Mouse (Mus musculus): ENCODE results near the gene Grn. TPM values are rescaled to one million over a fixed set of nuclear protein-coding genes. Genes with fewer than 3 reads are reported as not detected.

Grn gene
- total RNA-seq, 2 experiments from 2014 or later, result 57.2 to 63.7 TPM

DNA sequence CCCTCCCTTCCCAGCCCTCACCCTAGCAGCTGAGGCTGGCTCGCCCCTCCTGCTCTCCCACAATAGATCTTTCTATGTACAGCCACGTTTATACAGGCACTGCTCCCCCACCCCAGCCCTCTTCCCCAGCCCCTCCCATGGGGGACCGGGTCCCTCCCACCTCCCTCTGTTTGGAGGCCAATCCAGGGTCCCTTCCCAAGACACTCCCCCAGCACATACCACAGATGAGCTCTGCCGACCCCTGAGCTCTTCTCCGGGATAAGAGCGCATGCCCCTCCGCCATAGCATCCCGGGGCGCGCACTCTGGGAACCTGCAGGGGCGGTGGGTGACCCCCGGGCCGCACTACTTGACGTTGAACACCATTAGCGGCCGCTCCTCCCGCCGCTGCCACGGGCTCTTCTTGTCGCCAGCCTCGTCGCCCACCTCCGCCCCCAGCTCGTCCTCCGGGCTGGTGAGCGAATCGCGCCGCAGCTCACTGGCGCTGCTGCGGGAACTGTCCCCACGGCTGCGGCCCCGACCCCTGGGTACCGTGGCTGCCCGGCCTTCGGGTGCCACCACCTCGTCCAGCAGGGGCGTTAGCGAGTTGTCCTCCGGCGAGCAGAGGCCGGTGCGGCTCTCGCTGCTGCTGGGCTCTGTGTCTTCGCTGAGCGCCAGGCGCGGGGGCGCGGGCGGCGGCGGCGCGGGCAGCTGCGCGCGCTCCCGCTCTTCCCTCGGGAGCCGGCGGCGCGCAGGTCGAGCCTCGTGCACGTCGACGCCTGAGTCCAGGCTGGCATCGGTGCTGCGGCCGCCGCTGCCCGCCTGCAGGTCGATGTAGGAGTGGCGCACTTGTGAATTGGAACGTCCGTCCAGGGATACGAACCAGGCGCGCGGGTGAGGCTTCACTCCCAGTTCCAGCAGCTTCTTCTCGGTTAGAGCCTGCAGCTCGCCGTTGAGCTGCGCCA, 7.3 kb downstream of the Grn start:
- intact Hi-C loops (cut with DNase I; ENCODE audit: low total_unique reads), result loop anchor here (5.0 kb wide), 1 partner anchor 130 kb away; no protein-coding TSS in a partner anchor
- DNase-seq, result peak; percentile 78

DNA sequence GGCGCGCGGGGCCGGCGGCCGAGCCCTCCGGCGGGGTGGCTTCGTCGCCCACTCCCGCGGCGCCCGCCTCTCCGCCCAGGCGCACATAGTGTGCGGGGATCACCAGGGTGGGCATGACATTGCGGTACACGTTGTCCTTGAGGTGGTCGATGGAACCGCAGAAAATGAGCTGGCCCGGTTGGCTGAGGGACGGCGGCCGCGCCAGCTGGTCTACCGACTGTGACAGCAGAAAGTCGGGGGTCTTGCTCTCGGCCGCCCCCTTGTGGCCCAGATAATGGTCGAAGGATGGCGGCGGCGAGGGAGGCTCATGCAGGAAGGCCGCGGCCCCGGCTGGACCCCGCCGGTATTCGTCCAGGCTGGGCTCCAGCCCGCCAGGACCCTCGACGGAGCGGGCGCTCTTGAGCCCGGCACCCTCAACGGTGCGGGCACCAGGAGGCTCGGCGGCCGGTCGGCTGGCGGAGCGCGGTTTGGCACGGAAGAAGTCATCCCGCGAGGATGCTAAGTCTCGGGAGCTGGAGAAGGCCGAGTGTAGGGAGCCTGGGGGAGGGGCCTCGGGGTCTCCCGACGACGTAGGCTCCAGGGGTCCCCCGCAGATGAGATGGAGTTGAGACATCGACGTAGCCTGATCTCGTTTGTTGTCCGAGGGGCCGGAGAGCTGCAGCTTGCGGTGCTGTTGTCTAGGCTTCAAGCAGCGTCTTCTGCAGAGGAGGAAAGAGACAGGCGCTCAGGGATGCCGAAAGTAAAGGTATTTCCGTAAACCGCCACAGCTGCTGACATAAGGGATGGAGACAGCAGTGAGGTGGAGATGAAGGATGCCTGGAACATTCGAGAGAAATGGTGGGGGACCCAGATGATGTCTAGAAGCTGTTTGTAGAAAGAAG, 8.3 kb downstream of the Grn start:
- intact Hi-C loops (cut with DNase I; ENCODE audit: low total_unique reads), result loop anchor here (5.0 kb wide), 1 partner anchor 131 kb away; no protein-coding TSS in a partner anchor
- DNase-seq, result peak; percentile 88

DNA sequence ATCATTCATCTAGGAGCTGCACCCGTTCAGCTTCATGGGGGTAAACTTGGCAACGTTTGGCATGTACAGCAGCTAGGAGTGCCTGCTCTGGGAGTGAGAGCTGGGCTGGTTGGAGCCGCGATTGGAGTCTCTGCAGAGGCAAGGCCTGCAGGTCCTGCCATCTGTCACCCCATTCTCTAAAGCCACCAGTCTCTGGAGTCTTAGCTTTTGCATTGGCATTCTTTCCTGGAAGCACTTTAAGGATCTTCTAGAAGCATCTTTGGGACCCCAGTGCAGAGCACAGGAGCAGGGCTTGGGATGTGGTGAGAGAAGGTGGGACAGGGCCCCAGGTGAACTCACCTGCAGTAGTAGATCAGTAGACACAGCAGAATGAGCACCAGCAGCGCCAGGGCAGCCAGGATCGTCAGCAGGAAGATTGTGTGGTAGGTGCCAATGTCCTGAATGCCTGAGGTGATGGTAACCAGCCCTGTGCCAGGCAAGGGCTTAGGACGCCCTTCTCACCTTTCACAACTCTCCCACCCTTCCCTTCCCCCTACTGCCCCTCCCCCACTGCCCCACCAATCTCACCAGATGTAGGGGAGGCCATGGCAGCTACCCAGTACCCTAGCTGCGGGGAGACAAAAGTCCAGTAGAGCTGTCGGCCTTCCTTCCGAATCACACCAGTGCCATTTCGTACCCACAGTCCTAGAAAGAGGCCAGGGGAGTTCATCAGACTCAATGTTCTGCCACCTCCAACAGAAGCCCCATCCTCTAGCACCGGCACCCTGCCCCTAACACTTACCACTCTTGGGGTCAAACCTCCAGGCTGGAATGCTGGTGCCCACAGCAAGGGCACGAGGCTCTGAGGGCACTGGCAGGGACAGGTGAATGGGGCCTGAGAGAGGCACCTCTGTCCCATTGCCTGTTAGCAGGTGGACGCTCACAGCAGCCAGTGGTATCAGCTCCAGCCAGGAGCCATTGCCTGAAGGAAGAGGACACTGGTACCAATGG, 9.3 kb downstream of the Grn start:
- DNase-seq, result no peak
- intact Hi-C loops (cut with DNase I; ENCODE audit: low total_unique reads), result loop anchor here (5.0 kb wide), 1 partner anchor 132 kb away; no protein-coding TSS in a partner anchor

DNA sequence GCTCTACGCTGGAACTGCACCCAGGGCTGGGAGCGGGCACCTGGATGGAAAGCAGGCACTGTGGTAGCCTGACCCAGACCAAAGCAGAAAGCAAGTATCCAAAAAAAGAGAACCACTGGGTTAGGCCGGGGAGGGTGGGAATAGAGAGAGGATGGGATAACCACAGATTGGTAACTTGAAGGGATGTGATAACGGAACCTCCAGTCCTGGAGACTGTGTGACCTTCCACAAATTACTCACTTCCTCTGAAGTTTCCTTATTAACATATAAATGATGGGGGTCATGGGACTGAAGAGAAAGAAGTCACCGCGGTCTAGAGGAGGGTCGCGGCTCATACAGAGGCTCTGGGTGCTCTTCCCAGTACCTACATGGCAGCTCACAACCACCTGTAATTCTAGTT, 10.1 kb downstream of the Grn start:
- intact Hi-C loops (cut with DNase I; ENCODE audit: low total_unique reads), result no loop called here
- no peak for DNase-seq

DNA sequence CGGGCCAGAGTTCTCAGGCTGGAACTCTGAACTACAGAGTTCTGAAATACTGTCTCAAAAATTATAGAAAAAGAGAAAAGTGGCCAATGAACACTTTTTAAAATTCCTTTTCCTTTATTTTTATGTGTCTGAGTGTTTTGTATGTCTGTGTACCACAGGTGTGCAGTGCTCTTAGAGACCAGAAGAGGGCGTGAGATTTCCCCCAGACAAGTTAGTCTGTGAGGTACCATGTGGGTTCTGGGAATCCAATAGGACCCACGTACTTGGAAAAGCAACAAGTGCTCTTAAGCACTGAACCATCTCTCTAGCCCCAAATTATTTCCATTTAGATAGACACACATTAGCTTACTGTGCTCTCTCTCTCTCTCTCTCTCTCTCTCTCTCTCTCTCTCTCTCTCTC, 11.3 kb downstream of the Grn start:
- DNase-seq, result no peak
- intact Hi-C loops (cut with DNase I; ENCODE audit: low total_unique reads), result no loop called here

DNA sequence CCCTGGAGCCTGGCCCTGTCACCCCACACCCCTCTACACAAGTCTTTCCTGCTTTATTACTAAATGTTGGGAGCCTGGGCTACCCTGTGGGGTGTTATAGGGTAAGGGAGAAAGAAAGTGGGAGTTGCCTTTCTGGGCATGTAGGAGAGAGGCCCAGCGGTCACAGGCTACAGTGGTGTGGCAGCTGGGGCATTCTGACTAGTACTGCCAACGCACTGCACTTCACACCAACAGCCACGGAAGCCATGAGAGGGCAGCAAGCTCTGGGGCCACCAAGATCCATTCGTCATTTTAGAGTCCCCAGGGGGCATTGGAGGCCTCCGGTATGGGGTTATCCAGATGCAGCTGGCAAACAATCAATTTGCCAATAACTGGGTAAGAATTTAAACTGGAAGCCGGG, 12.0 kb downstream of the Grn start:
- no peak for DNase-seq
- intact Hi-C loops (cut with DNase I; ENCODE audit: low total_unique reads), result no loop called here

DNA sequence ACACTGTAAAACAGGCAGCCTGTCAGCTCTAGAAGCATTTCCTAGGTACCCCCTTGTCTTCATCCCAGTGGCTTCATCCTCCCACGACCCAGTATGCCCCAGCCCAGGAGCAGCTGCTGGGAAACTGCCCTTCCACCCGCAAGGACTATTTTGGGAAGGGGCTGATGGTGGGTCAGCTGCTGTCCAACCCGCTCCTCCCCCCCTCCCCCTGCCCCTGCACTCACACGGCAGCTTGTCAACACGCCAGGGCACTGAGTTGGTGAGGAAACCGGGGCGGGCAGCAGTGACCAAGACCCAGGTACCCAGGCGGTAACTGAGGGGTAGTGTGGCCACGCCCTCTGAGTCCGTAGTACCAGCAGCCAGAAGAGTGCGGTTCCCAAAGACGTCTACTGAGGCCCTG, 13.6 kb downstream of the Grn start:
- DNase-seq, result no peak
- intact Hi-C loops (cut with DNase I; ENCODE audit: low total_unique reads), result no loop called here

DNA sequence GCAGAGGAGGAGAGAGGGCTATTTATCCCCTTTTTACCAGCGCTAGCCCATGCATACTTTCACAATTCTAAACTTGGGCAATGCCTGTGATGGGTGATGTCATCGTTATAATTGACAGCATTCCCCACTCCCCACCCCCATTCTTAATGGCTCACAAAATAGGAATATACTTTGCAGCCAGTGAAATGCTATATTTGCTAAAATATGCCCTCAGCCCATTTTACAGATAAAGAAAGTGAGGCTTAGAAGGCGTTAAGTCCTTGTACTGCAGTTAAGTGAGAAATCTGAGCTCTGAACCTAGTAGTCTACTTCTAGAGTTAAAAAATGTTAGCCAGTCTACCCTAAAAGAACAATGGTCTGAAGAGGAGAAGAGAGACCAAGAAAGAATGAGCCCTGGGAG, 14.2 kb downstream of the Grn start:
- intact Hi-C loops (cut with DNase I; ENCODE audit: low total_unique reads), result no loop called here
- DNase-seq, result no peak

DNA sequence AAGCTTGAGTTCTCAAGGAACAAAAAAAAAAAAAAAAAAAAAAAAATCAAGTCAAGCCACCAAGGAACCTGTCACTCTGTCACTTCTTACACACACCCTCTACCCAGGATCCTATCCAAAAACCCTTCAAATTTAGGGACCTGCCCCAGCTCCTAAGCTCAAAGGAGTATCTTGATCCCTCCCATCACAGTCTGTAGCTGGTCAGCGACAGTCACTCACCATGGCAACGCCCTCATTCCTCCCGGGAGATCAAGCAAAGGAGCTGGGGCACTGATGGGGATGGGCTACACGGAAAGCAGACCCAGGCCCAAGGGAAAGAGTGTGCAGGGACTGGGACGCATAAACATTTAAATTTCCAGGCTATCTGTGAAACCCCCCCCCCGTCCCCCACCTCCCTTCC, 14.7 kb downstream of the Grn start:
- intact Hi-C loops (cut with DNase I; ENCODE audit: low total_unique reads), result no loop called here
- DNase-seq, result no peak

DNA sequence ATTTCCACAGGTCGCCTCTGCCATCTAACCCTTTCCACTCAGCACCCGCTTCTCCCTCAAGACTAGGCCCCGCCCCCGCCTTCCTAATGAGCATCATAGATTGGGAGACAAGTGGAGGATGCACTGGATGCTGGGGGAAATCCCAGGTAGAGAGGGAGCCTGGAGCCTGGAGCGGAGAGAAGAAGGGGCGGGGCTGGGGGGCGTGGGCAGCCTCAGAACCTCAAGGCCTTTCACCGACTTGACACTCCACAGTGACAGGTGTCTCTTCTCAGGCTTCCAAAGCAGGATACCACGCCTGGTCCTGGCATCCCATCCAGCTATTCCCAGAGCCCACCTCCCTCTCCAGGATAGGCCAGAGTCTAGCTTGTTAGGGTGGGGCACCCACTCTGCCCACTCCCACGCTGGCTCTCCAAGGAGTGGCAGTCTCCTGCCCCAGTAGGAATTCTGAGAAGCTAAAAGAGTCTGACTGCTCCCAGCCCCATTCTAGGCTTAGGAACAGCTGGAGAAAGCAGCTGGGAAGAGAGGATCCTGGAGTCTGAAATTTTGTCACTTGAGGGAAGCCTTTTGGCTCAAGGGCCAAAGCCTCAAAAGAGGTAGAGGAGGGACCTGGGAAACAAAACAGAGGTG, 15.3 kb downstream of the Grn start:
- intact Hi-C loops (cut with DNase I; ENCODE audit: low total_unique reads), result no loop called here
- DNase-seq, result no peak

DNA sequence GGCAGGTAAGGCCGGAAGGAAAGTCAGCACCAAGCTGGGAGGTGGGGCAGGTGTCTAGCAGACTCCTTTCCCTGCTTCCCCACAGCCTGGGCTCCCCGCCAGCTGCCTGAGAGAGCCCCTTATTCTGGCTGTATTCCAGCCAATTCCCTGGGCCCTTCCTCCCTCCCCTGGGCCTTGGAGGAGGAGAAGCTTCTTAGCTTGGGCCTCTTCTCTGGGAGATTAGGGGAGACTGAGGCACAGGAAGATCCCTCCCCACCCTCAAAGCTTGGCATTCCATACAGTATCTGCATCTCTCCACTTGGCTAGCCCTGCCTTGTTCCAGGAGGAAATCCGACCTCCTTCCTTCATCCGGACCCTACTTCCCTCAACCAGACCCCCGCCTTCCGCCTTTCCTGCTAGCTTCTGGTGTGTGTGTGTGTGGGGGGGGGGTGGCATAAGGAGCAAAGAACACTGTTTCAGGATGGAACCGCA, 15.8 kb downstream of the Grn start:
- intact Hi-C loops (cut with DNase I; ENCODE audit: low total_unique reads), result no loop called here
- DNase-seq, result no peak

DNA sequence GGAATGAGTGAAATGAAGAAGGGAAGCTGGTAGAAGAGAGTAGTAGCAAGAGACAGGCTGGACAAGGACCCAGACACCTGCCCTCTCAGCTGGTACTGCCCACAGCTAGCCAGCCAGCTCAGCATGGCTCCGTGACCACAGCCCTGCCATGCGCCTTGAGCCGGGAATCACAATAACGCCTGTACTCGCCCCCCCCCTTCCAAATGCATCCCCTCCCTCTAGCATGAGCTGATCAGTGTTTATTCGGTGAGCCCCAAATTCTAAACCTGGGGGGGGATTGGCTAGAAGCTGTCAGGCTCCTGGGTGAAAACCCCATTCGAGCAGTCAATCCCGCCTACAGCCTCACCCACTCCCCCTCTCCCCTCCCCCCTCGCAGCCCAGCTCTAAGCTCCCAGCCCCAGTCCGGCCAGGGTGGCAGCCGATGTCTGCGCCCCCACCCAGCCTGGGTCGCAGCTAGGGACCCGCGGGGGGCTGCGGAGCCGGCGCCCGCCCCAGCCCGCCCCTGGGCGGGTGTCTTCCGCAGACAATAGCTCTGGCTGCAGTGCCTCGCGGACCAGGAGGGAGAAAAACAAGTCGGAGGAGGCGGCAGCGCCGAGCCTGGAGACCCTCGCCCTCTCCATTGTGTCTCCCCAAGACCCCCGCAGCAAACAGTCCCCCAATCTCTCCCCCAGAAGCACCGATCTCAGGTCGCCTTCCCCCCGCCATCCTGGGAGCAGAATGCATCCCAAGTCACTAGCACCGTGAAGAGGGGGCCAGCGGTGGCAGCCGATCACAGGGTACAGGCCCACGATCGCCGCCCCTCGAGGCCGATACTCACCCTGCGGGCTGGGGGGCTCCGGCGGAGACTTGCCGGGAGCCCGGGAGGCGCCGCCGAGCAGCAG, 16.7 kb downstream of the Grn start:
- no peak for DNase-seq
- intact Hi-C loops (cut with DNase I; ENCODE audit: low total_unique reads), result no loop called here

DNA sequence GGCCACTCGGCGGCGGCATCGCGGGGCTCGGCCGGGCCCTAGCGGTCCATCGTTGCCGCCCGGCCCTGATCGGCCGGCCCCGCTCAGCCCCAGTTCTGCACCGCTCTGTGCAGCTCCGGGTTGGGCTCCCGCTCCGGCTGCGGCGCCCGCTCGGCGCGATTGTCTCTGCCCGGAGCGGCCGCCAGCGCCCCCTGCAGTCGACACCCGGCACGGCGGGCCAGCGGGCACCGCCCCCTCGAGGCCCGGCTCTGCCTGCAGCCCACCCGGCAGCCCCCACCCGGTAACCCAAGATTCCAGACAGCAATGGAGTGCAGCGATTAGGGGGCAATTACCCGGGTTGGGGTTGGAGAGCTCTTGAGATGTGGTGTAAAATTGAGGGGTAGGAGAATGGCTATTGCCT, 17.4 kb downstream of the Grn start, which contains the start of gene Fam171a2:
Fam171a2 (minus strand) TSS at position 186 of the 400 bp plus-strand sequence.
- peak; percentile 82 for DNase-seq
- intact Hi-C loops (cut with DNase I; ENCODE audit: low total_unique reads), result no loop called here

DNA sequence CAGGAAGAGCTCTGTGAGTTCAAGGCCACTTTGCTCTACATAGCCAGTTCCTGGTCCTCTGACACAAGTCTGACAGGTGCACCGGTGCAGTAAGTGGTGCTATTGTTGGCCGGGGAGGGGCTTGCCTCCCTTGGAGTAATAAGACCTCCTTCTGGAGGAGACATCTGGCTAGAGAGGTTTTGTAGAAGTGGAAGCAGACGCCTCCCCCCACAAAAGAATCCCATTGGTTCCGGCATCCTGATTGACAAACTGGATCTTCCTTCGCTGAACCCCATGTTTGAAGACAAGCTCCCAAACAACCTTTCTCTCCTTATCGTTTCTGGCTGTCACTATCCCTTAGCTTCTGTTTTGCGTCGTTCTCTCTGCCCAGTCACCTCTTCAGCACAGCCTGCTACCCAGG, 18.2 kb downstream of the Grn start:
- no peak for DNase-seq
- intact Hi-C loops (cut with DNase I; ENCODE audit: low total_unique reads), result no loop called here

DNA sequence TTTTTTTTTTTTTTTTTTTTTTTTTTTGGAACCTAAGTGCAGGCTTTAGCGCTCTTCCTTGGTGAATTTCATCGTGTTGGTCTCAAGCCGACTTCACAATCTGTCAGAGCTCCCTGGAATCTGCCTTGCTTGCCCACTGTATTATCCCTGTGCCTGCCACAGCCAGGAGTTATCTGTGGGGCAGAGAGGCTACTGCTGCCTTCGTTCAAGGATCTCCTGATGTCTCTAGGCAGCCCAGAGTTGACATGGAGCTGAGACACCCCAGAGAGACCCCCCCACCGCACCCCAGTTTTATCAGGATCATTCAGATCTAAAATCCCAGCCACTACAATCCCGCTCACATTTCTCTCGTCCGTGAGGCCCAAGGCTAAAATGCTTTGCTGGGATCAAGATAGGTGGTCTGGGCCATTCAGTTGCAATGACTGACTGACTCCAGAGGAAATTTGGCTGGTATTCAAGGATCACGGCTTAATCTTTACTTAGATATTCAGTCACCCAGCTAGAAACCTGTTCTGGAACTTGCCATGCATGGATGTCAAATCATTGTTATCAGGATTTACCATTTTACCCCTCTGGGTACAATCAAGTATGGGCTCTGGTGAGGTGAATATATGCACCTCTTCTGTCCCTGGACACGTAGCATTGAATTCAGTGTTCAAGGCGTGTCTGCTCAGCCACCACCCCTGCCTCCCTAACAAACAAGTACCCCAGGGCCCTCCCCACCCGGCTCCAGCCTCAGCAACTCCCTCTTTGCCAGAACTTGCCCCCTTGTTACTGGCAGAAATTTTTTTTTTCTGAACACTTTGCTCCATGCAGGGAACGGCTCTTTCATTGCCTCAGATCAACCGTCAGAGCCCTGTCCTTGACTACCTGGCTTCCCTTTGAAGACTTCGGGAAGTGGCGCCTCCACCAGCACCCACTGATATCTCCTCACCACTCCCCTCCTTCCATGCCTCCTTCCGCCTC, 19.2 kb downstream of the Grn start:
- intact Hi-C loops (cut with DNase I; ENCODE audit: low total_unique reads), result no loop called here
- DNase-seq, result no peak

DNA sequence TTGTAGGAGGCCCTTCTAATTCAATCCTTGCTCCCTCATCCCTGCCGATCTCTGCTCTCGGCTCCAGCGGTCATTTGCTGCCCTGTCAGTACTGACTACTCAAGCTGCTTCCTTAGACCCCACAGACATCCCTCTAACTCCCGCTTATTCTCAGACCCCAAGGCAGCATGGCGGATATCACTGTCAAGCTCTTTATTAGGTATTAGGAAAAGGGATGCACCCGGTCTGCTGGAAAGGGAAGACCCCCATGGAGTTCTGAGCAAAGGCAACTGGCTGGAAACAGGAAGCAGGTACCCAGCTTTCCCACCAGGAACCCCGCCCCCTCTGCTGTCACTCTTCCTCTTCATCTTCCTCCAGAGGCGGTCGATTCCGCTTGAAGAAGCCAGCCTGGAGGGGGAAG, 23.0 kb downstream of the Grn start:
- intact Hi-C loops (cut with DNase I; ENCODE audit: low total_unique reads), result no loop called here
- DNase-seq, result no peak

All from gastrocnemius, postnatal 14 days (tissue).